Mouse (Mus musculus): Measurements from ENCODE around the gene Slc35f4.

Gene Slc35f4

DNA sequence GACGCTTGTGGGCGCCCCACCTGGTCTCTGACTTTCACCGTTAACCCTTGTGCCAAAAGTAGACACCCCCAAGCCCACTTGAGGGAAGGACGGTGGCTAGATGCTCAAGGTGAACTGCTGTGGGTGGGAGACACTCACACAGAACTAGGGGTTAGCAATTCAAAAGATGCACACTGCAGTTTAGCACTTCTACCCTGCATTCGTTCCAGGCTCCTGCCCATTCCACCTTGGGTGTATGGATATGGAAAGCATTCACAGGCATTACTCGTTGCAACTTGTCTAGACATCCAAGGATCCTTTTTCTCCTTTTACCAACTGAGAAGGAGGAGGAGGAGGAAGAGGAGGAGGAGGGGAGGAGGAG is at the start of gene Slc35f4:
TSS of gene Slc35f4 (minus strand) at position 116 of the 361 bp plus-strand sequence.
- no peak for DNase-seq (ENCODE audit: inconsistent age in 2 of 2, low spot score in 1 of 2)

DNA sequence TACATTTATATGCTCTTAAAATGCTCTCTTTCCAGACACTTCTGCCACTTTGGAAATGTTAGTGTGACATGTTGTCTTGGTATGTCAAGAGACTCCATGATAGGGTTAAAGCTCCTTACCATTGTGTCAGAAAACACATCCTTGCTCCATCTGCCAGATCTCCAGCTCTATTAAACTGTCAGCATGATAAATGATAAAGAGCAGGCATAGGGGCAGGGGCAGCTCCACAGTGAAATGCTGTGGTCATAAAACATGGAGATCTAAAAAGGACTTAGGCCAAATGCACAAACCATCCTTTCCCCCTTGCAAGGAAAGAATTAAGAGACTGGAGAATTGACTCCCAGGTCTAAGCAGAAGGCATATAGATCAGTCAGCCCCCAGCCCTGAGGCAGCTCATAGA is 42.5 kb upstream of the Slc35f4 start:
- DNase-seq (ENCODE audit: inconsistent age in 2 of 2, low spot score in 1 of 2) = no peak

DNA sequence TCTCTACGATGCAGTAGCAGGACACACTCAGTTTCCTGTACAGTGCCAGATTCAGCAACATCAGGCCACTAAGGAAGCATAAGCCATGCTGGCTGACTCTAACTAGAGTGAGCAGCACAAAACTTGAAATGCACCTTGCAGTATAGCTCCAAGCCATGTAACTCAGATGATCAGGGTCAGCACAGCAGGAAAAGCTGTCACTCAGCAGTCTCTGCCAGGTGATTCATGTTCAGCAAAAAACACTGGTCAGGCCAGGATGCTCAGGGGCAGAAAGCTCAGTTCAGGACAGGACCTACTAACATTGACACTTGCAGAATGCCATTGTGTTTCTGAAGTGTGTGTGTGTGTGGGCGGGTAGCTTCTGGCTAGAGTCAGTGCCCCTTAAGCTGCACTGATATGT is 34.9 kb upstream of the Slc35f4 start:
- DNase-seq (ENCODE audit: inconsistent age in 2 of 2, low spot score in 1 of 2) = no peak

DNA sequence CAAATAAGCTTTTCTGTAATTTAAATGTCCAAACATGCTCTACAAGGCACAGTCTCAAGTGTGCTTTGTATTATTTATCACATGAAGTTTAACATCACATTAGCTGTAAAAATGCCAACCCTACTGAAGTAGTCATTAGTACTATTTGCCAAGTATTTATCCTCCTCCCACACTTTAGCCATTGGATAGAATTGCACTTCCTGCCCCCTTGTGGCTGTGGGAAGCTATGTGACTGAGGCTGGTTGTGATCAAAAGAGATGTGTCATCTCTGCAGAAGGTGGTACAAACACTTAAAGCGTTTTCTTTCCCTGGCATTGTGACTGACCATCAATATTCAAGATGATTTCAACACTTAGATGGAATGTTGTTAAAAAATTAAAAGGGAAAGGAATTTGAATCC is 14.3 kb upstream of the Slc35f4 start:
- peak; percentile 15 to 61 for DNase-seq (ENCODE audit: inconsistent age in 2 of 2, low spot score in 1 of 2)

DNA sequence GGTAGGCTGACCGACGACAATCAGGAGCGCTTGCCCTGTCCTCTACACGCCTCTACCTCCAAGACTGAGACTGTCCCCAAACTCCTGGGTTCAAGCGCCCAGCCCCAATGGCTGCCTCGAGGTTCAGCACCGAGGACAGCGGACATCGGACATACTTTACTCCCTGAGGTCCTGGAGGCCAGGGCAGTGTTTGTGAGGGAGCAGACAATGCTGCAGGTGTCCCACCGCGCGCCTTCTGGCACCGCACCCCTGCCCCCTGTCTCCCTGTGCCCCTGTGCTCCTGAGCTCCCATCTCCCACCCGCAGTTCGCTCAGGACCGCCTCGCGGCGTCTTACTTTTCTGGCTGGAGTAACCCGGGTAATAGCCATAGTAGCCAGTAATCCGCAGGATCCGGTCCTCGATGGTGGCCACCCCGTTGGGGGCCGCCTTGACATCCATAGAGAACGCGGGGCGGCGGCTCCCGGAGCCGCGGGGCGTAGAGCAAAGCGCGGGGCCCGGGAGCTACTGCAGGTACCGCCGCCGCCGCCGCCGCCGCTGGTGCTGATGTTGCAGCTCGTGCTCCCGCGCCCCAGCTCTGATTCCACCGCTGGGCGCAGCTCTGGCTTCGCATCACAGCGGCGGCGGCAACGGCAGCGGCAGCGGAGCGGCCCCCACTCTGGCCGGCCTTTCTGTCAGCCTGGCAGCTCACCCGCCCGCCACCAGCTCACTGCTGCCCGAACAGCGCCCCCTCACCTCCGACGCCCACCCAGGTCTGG is 493 bp downstream of the Slc35f4 start:
- peak; percentile 74 to 92 for DNase-seq (ENCODE audit: inconsistent age in 2 of 2, low spot score in 1 of 2)

DNA sequence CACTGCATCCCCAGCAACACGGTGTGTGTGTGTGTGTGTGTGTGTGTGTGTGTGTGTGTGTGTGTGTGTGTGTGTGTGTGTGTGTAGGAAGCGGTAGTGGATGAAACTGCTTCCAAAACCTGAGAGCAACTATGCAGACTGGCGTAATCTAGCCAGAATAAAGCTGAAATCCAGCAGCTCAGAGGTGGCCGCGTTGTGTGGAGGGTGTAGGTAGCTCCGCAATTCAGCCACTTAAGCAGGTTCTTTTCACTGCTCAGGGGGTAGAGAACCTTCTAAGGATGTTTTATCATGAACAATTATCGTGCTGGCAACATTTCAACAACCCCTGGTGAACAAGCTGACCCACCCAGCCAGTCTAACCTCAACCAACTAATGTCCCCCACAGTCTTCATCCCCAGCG is 1.2 kb downstream of the Slc35f4 start:
- DNase-seq (ENCODE audit: inconsistent age in 2 of 2, low spot score in 1 of 2) = no peak

DNA sequence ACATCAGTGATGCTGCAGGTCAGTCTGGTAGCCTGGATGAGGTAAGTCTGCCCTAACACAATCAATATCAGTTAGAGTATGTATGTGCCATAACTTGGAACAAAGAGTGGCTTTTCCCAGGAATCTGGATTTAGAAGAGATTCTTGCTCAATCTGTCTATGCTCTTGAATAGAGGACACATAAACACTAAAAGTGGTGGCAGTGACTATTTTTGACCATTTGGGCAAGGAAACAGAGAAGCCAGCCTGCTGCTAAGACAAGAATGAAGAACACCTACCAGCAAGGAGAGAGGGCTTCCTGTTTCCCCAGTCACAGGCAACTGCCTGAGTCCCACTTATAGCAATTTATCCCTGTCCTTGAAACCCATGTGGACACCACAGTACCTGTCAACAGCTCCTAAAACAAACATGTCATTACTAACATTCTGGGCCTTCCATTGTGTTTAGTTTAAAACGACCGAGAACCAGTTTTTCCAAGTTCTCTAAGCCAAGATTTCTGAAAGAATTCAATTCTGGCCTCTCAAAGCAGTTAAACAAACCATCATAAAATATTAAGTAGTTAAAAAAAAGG is 10.7 kb downstream of the Slc35f4 start:
- DNase-seq (ENCODE audit: inconsistent age in 2 of 2, low spot score in 1 of 2) = no peak

DNA sequence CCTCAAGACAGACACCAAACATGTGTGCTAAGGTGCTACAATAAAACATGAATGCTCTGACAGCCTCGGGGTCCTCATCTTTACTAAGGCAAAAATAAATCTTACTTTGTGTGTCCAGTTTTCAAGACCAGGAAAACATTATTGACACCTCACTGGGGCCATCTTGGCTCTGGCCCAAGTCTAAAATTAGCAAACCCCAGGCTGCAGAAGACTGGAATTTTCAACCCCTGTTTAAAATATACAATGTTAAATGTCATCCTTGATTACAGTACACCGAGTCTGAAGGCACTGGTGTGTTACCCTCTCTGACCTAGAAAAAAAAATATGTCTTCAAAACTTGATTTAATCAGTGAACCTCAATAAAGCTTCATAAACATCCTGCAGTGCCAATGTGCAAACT is 11.7 kb downstream of the Slc35f4 start:
- no peak for DNase-seq (ENCODE audit: inconsistent age in 2 of 2, low spot score in 1 of 2)

DNA sequence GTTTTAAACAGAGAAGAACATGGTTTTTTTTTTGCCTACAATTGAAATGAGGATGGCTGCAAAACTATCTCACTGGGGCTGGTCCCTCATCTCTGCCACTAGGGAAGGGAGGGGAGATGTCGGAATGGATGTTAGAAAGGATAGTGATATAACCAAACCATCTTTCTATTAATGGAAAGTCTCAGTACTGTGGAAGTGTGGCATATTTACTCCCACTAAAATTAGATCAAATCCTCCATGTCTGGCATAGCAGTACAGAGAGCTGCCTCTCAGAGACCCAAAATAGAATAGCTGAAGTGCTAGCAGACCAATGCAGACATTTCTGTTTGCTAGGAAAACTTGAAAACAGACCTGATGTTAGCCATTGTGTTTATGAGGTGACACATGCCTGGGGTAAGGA is 30.7 kb downstream of the Slc35f4 start:
- DNase-seq (ENCODE audit: inconsistent age in 2 of 2, low spot score in 1 of 2) = no peak

DNA sequence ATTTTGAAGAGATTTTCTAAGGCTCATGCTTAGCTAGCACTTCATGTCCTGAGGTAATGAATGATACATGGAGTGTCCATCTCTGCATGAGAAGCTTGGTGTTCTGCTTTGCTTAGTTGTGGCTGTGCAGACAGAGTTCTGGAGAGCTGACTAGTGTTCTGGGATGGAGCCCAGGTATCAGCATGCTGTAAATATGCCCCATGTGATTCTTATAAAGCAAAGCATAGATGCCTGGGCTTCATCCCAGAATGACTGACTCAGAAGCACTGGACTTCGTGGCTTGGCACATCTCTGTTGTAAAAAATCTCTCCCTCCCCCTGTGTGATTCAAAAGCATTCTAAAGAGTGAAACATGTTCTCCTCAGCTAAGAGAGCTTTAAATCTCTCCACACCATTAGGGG is 32.1 kb downstream of the Slc35f4 start:
- DNase-seq (ENCODE audit: inconsistent age in 2 of 2, low spot score in 1 of 2) = no peak

DNA sequence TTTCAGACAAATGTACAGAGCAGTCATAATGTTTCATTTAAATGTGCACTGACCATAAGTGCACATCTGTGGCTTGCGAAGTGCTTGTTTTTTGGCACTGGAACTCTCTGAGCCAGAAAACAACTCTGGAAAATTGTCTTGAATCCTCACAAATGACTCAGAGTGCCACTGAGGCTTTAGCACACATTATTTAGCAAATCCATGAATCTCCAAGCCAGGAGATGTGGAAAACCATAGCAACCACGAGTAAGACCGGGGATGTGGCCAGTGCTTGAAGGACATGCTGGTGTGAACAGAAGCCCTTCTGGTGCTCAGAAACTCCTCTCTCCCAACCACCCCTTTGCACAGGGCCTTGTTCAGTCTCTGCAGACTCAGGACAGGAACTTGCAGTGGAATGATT is 33.3 kb downstream of the Slc35f4 start:
- DNase-seq (ENCODE audit: inconsistent age in 2 of 2, low spot score in 1 of 2) = no peak

DNA sequence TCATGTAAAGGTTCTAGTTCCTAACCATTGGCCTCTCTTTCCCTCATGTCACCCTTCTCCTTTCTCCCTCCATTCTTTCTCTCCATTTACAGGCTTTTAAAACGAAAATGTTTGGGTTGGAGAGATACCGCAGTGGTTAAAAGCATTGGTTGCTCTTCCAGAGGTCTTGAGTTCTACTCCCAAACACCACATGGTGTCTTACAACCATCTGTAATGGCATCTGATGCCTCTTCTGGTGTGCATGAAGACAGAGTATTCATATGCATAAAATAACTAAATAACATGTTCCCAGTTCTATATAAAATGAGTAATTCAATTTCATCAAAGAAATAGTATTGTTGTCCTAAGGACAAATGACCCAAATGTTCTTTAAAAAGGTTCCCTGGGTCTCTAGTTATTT is 49.2 kb downstream of the Slc35f4 start:
- DNase-seq (ENCODE audit: inconsistent age in 2 of 2, low spot score in 1 of 2) = no peak

DNA sequence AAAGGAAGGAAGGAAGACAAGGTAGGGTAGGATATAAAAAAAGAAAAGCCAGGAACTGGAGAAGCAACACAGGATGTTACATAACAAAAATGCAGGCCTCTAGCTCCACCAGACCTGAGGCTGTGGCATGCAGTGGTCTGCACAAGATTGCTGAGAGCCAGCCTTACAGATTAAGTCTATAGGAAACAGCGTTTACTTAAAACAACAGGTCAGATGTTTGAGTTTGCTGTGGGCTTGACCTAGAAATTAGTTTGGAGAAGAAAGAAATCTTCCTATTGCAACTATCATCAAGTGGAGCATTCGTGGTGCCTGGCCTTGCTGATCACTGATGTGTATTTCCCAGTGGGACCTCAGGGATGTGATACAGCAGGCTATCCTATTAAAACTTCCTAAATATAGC is 64.1 kb downstream of the Slc35f4 start:
- DNase-seq (ENCODE audit: inconsistent age in 2 of 2, low spot score in 1 of 2) = no peak

DNA sequence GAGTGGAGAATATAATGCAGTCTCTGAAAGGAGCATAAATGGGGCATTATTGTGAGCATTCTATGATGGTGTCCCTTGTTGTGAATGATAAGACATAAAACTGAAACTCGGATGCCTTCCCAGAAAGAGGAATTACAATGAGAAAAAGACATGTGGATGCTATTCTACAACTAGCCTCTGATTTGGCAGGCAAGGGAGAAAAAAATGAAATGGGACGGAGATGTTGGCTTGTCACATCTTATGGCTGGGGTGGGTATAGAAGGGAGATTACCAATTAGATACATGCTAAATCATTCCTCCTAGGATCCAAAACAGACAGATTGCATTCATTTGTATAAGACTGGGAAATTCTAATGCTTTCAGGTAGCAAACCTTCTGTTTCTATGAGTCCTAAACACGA is 65.0 kb downstream of the Slc35f4 start:
- DNase-seq (ENCODE audit: inconsistent age in 2 of 2, low spot score in 1 of 2) = no peak

DNA sequence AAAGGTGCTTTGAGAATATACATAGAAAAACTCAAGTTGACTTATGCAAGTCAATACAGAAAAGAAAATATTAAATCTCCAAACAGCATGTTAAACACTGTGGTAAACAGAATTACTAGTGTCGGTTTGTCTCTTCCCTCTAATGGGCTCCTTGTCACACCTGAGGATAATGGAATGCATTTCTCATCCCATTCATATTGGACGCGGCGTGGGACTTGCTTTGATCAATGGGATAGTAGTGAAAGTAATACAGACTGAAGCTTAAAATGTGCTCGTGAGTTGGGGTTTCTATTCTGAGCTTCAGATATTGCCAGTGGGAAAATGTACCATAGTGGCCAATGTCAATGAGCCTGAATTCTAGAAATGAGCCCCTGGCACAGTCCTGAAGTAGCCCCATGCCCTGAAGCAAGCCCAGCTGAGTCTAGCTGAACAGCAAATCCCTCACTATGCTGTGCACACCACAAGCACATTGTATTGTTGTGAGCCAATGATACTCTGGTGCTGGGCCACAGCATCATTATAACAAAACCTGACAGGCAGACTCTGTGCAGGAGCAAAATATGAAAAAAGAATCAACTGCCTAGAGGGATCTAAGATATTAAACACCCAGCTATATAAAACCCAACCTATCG is 71.4 kb downstream of the Slc35f4 start:
- DNase-seq (ENCODE audit: inconsistent age in 2 of 2, low spot score in 1 of 2) = no peak

DNA sequence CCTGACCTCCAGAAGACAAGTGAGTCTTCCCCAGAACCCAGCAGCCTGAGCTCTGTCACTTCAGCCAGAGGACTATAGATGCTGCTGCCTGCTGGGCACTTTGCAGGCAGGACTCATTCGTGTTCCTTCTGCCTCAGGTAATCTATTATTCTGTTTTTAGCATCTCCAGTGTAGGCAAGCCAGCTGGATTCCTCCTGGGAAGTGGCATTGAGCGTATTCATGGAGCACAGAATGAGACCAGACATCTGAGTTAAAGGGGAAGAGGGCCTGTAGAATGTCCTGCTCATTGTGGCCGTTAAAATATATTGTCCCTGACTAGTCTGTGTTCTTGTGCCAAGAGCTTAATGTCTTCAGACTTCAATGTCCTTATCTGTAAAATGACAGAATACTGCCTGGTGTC is 72.1 kb downstream of the Slc35f4 start:
- peak; percentile 10 to 35 for DNase-seq (ENCODE audit: inconsistent age in 2 of 2, low spot score in 1 of 2)

DNA sequence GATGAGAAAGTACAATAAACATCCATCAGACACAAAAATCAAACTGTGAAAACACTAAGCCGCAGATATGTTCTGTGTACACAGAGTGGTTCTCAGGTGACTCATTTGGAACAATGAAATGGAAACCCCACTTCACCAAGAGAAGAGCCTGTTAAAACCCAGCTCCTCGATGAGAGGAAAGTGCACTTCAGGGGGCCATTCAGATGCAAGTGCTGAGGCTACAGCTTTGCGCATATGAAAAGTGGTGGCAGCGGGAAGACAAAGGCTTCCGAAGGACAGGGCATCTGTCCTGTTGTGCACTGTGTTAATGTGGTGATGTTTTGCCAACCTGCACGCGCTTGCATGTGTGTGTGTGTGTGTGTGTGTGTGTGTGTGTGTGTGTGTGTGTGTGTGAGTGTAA is 78.2 kb downstream of the Slc35f4 start:
- no peak for DNase-seq (ENCODE audit: inconsistent age in 2 of 2, low spot score in 1 of 2)

DNA sequence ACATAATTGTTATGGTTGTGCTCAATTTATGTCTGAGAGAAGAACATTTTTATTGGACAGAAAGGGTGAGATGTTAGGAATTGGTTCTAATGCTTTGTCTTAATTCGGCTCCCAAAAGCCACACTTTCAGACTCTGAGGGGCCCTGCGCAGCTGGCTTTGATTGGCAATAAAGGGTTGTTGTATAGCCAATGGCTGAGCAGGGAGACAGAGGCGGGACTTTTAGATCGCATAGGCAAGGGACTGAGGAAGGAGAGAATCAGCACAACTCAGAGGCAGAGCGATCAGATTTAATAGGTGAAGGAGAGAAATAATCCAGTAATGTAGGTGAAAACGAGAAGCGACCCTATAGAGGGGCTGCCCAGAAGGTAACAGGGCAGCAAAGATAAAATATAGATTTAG is 79.4 kb downstream of the Slc35f4 start:
- DNase-seq (ENCODE audit: inconsistent age in 2 of 2, low spot score in 1 of 2) = no peak

DNA sequence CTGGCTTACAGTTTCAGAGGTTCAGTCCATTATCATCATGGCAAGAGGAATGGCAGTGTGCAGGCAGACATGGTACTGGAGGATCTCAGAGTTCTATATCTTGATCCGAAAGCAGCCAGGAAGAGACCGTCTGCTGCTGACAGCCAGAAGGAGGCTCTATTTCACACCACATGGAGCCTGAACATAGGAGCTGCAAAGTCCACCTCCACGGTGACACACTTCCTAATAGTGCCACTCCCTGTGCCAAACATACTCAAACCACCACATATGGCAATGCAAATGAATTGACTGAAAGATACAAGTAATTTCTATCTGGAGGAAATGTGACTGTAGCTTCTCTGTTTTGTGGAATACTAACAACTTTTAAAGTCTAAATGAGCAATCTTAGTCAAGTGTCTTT is 89.0 kb downstream of the Slc35f4 start:
- DNase-seq (ENCODE audit: inconsistent age in 2 of 2, low spot score in 1 of 2) = no peak

DNA sequence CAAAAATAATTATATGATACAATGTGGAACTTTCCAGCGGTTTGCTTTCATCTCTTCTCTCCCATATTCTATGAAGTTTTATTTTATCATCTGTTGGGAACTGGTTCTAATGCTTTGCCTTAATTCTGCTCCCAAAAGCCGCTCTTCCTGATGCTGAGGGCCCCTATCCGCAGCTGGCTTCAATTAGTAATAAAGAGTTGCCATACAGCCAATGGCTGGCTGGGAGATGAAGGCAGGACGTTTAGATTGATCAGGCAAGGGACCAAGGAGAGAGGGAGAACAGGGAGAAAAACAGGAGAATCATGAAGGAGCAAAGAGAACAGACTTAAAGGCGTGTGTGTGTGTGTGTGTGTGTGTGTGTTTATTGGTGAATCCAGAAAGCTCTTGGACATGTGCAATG is 94.0 kb downstream of the Slc35f4 start:
- no peak for DNase-seq (ENCODE audit: inconsistent age in 2 of 2, low spot score in 1 of 2)

DNA sequence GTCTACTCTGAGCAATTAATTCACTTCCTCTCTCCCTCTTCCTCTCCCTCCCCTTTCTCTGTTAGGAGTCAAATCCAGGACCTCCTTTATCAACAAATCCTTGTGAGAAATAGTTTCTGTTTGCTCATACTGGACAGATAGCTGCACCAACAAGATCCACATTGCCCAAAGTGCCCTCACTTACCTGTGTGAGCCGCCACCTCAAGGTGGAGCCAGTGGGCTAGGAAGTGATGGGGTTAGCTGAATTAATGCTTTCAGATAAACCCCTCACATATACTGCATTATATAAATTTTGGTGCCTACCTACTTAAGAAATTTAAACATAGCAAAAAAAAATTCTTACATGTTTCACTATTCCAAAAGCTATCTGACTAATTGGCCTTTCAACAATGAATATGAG is 133.4 kb downstream of the Slc35f4 start:
- DNase-seq (ENCODE audit: inconsistent age in 2 of 2, low spot score in 1 of 2) = peak in 1 of 2 experiments; percentile 28

DNA sequence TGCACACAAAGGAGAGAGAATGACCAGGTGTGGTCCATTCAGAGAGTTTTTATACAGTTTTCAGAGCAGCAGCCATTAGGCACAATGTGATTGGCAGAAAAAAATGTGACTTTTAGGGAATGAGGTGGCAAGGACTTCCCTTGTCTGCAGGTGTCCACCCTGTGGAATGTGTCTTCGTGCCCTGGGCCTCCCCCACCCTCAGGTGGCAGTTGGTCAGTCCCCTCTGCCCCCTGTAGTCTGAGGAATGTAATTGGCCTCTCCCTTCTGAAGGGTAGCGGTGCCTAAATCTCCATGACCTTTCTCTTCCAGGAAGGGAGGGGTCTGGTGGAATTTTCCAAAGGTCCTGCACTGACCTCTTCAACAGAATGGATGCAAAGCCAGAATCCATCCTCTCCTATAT is 163.7 kb downstream of the Slc35f4 start:
- DNase-seq (ENCODE audit: inconsistent age in 2 of 2, low spot score in 1 of 2) = no peak

DNA sequence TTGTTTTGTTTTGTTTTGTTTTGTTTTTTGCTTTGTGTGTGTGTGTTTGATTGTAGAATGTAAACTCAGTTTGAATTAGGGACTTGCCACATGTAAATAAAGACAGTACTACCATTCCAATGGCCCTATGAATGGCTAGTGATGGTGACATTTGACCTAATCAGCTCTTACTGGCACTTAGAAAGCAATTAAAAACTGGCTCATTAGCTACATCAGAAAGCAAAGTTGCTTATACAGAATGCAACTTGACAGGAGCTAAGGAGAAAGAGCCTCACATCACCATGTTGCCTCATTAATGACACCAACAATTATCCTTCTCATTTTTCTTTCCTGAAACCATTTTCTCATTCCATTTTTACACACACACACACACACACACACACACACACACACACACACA is 170.3 kb downstream of the Slc35f4 start:
- no peak for DNase-seq (ENCODE audit: inconsistent age in 2 of 2, low spot score in 1 of 2)

Measured in adrenal gland, adult (tissue).